Mouse (Mus musculus): ENCODE results near the gene Wbp1l.
"Not testable (repeated sequence)": the region's sequence is repeated elsewhere in the genome, so short reads cannot be mapped to it uniquely, and the experiment has no call there.

Wbp1l gene

GRCm38 (mm10) chr19:46598720-46599252 lies at the start of gene Wbp1l:
TSS of gene Wbp1l (plus strand) at chr19:46599084.
- ATAC-seq (ENCODE audit: low TSS enrichment): peak; percentile 99

GRCm38 (mm10) chr19:46550385-46550784 lies 48.5 kb upstream of the Wbp1l start:
- no peak for ATAC-seq (ENCODE audit: low TSS enrichment)

GRCm38 (mm10) chr19:46552496-46552895 lies 46.4 kb upstream of the Wbp1l start:
- ATAC-seq (ENCODE audit: low TSS enrichment): no peak

- peak; percentile 44; the same call in 1 of the 2 replicates for ATAC-seq (ENCODE audit: low TSS enrichment)
Measured at GRCm38 (mm10) chr19:46553541-46553955, 45.3 kb upstream of the Wbp1l start.

- no peak for ATAC-seq (ENCODE audit: low TSS enrichment)
Measured at GRCm38 (mm10) chr19:46558009-46558408, 40.9 kb upstream of the Wbp1l start.

- ATAC-seq (ENCODE audit: low TSS enrichment): no peak
Measured at GRCm38 (mm10) chr19:46558631-46559030, 40.3 kb upstream of the Wbp1l start.

- ATAC-seq (ENCODE audit: low TSS enrichment): peak; percentile 60; the same call in 1 of the 2 replicates
Measured at GRCm38 (mm10) chr19:46562132-46562531, 36.8 kb upstream of the Wbp1l start.

- no peak for ATAC-seq (ENCODE audit: low TSS enrichment)
Measured at GRCm38 (mm10) chr19:46562581-46563515, 36.0 kb upstream of the Wbp1l start.

GRCm38 (mm10) chr19:46563603-46564002 lies 35.3 kb upstream of the Wbp1l start:
- ATAC-seq (ENCODE audit: low TSS enrichment): no peak

- 0 out of 2 replicates have a peak, but pooled peaks have one; percentile 50 for ATAC-seq (ENCODE audit: low TSS enrichment)
Measured at GRCm38 (mm10) chr19:46564043-46564462, 34.8 kb upstream of the Wbp1l start.

- not testable (repeated sequence) for ATAC-seq (ENCODE audit: low TSS enrichment)
Measured at GRCm38 (mm10) chr19:46571211-46571877, 27.5 kb upstream of the Wbp1l start.

GRCm38 (mm10) chr19:46571878-46572244 lies 27.0 kb upstream of the Wbp1l start:
- no peak for ATAC-seq (ENCODE audit: low TSS enrichment)

GRCm38 (mm10) chr19:46572548-46572947 lies 26.3 kb upstream of the Wbp1l start:
- ATAC-seq (ENCODE audit: low TSS enrichment): peak; percentile 51

- ATAC-seq (ENCODE audit: low TSS enrichment): peak; percentile 95
Measured at GRCm38 (mm10) chr19:46572951-46573937, 25.6 kb upstream of the Wbp1l start, which contains the start of the genes Arl3 and Sfxn2. TSS of gene Arl3 (minus strand) at chr19:46573198. TSS of gene Sfxn2 (plus strand) at chr19:46573365.

GRCm38 (mm10) chr19:46573990-46574389 lies 24.9 kb upstream of the Wbp1l start:
- ATAC-seq (ENCODE audit: low TSS enrichment): no peak

- no peak for ATAC-seq (ENCODE audit: low TSS enrichment)
Measured at GRCm38 (mm10) chr19:46575196-46575595, 23.7 kb upstream of the Wbp1l start.

GRCm38 (mm10) chr19:46587823-46588508 lies 10.9 kb upstream of the Wbp1l start:
- peak; percentile 92 for ATAC-seq (ENCODE audit: low TSS enrichment)

GRCm38 (mm10) chr19:46591575-46591974 lies 7.3 kb upstream of the Wbp1l start:
- no peak for ATAC-seq (ENCODE audit: low TSS enrichment)

- no peak for ATAC-seq (ENCODE audit: low TSS enrichment)
Measured at GRCm38 (mm10) chr19:46592751-46593439, 6.0 kb upstream of the Wbp1l start.

- no peak for ATAC-seq (ENCODE audit: low TSS enrichment)
Measured at GRCm38 (mm10) chr19:46598187-46598586, 697 bp upstream of the Wbp1l start.
